In the genomic region with DNA sequence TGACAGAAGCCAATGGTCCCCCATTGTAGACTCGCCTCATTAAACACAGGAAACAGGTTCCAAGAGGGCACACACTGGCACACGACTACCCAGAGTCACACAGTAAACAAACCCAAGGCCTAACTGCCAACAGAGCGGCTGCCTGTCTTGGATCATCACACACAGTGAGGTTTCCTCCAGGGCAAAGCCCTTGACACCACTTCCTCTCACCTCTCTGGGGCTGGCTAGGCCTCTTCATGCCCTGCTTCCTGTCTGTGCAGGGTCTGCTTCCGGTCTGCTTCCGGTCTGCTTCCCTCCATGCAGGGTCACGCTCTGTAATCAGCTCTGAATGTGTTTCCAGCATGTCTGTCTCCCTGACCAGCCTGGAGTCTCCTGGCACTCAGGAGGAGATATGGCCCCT, we compare ENCODE assay signal across 8 mouse cellular contexts. TPM values are rescaled to one million over a fixed set of nuclear protein-coding genes. Genes with fewer than 3 reads are reported as not detected.
DNase-seq lines count a peak whose midpoint lies in the region; ATAC-seq and TF ChIP-seq lines count a peak whose summit lies in the region.

No protein-coding gene starts in this region.

- H3K4me3 ChIP-seq in heart, embryonic 13.5 days: no peak overlapping the region
- H3K4me3 ChIP-seq in kidney, postnatal 0 days (replicated peaks; ENCODE audit: low read depth, low read length): no peak overlapping the region
- no peak overlapping the region for H3K4me3 ChIP-seq in forebrain, embryonic 15.5 days

- no peaks in the 10 kb centered on the region for H3K27me3 ChIP-seq in heart, embryonic 13.5 days (replicated peaks)
- no peaks in the 10 kb centered on the region for H3K27me3 ChIP-seq in kidney, postnatal 0 days (ENCODE audit: insufficient read depth, low read length)
- H3K27me3 ChIP-seq in forebrain, embryonic 15.5 days: no peaks in the 10 kb centered on the region

- H3K4me2 ChIP-seq in heart, embryonic 13.5 days: no peak overlapping the region
- no peak overlapping the region for H3K4me2 ChIP-seq in kidney, postnatal 0 days (ENCODE audit: low read length)
- H3K4me2 ChIP-seq in forebrain, embryonic 15.5 days (replicated peaks): no peak overlapping the region

- no peak for DNase-seq in heart, adult 9 months (ENCODE audit: low spot score in 2 of 2)
- no peak for DNase-seq in kidney, postnatal 0 days (ENCODE audit: low spot score)
- peak; percentile 83 for DNase-seq in naive thymus-derived CD4-positive, alpha-beta T cell, adult 2 months (ENCODE audit: low read depth)
- no peak for DNase-seq in frontal cortex, postnatal 36 days (ENCODE audit: low spot score in 2 of 2)

- no peak for TF ChIP-seq CTCF in kidney, postnatal 0 days (IDR thresholded peaks at IDR 0.05; ENCODE audit: low read depth)

- H3K9ac ChIP-seq in heart, embryonic 13.5 days: no peak overlapping the region
- no peak overlapping the region for H3K9ac ChIP-seq in kidney, postnatal 0 days (ENCODE audit: low read depth, low read length)
- no peak overlapping the region for H3K9ac ChIP-seq in forebrain, embryonic 15.5 days (replicated peaks)

- no peak for ATAC-seq in heart, embryonic 13.5 days (ENCODE audit: extremely low read depth, insufficient number of reproducible peaks, low FRiP score, low TSS enrichment)
- peak; percentile 100 for ATAC-seq in CD4-positive, CD25-positive, alpha-beta regulatory T cell, adult 4 months
- peak; percentile 29; the same call in 1 of the 2 replicates for ATAC-seq in kidney, postnatal 0 days (replicated peaks; ENCODE audit: low FRiP score, low read depth)
- no peak for ATAC-seq in erythroid progenitor cell, adult 5-6 weeks (replicated peaks; ENCODE audit: low FRiP score, poor library complexity, severe bottlenecking)
- ATAC-seq in forebrain, embryonic 15.5 days (replicated peaks): no peak

- 53% methylated on average over 6 of the region's 6 CpGs for WGBS in heart, embryonic 13.5 days
- 33% methylated on average over 6 of the region's 6 CpGs for WGBS in kidney, postnatal 0 days
- WGBS in forebrain, embryonic 15.5 days: 81% methylated on average over 6 of the region's 6 CpGs

- H3K27ac ChIP-seq in heart, embryonic 13.5 days (replicated peaks): peak overlapping the region; percentile 61
- peak overlapping the region; percentile 81 for H3K27ac ChIP-seq in kidney, postnatal 0 days
- no peak overlapping the region for H3K27ac ChIP-seq in forebrain, embryonic 15.5 days (replicated peaks)

- H3K36me3 ChIP-seq in heart, embryonic 13.5 days: no peaks in the 10 kb centered on the region
- no peaks in the 10 kb centered on the region for H3K36me3 ChIP-seq in kidney, postnatal 0 days (ENCODE audit: insufficient read depth, low read length)
- no peaks in the 10 kb centered on the region for H3K36me3 ChIP-seq in forebrain, embryonic 15.5 days

- no peaks in the 10 kb centered on the region for H3K9me3 ChIP-seq in heart, embryonic 13.5 days
- no peaks in the 10 kb centered on the region for H3K9me3 ChIP-seq in kidney, postnatal 0 days (replicated peaks; ENCODE audit: low read length)
- no peaks in the 10 kb centered on the region for H3K9me3 ChIP-seq in forebrain, embryonic 15.5 days

- H3K4me1 ChIP-seq in heart, embryonic 13.5 days: peaks cover 31% of the 10 kb centered on the region
- peaks cover 24% of the 10 kb centered on the region for H3K4me1 ChIP-seq in kidney, postnatal 0 days (replicated peaks; ENCODE audit: insufficient read depth, low read length)
- no peaks in the 10 kb centered on the region for H3K4me1 ChIP-seq in forebrain, embryonic 15.5 days

RNA-seq across cellular contexts. Expression of a gene that starts 9.4 kb away (rescaled TPM):
- 65.8 and 71.6 TPM in 2 replicates for polyA plus RNA-seq in heart, embryonic 13.5 days (2015; fragmentation: Nextera tagmentation; extraction: Ambion mirVana)
- 10 to 100 TPM; 28.9 to 37.0 TPM for polyA plus RNA-seq in CD4-positive, CD25-positive, alpha-beta regulatory T cell, adult 4 months (2017; shearing (Covaris generic))
- 43.6 and 44.4 TPM in 2 replicates for polyA plus RNA-seq in kidney, postnatal 0 days (2015; fragmentation: Nextera tagmentation; extraction: Ambion mirVana)
- 32.3 and 36.8 TPM in 2 replicates for total RNA-seq in erythroid progenitor cell, adult 5-6 weeks (2015; ENCODE audit: low replicate concordance)
- 23.2 and 25.9 TPM in 2 replicates for total RNA-seq in erythroid progenitor cell, adult 5-6 weeks (2017; ENCODE audit: low replicate concordance)
- 22.7 and 27.7 TPM in 2 replicates for polyA plus RNA-seq in forebrain, embryonic 15.5 days (2015; fragmentation: Nextera tagmentation; extraction: Ambion mirVana)

RNA-seq across cellular contexts. Expression of a gene that starts 26.8 kb away (rescaled TPM):
- 0.53 and 0.60 TPM in 2 replicates for polyA plus RNA-seq in heart, embryonic 13.5 days (2015; fragmentation: Nextera tagmentation; extraction: Ambion mirVana)
- polyA plus RNA-seq in CD4-positive, CD25-positive, alpha-beta regulatory T cell, adult 4 months (2017; shearing (Covaris generic)): not detected
- 0.87 and 1.2 TPM in 2 replicates for polyA plus RNA-seq in kidney, postnatal 0 days (2015; fragmentation: Nextera tagmentation; extraction: Ambion mirVana)
- total RNA-seq in erythroid progenitor cell, adult 5-6 weeks (2015; ENCODE audit: low replicate concordance): not detected in 2 replicates
- not detected in 2 replicates for total RNA-seq in erythroid progenitor cell, adult 5-6 weeks (2017; ENCODE audit: low replicate concordance)
- 9.2 and 9.8 TPM in 2 replicates for polyA plus RNA-seq in forebrain, embryonic 15.5 days (2015; fragmentation: Nextera tagmentation; extraction: Ambion mirVana)

RNA-seq across cellular contexts. Expression of a gene that starts 32.6 kb away (rescaled TPM):
- polyA plus RNA-seq in heart, embryonic 13.5 days (2015; fragmentation: Nextera tagmentation; extraction: Ambion mirVana): 17.3 and 18.5 TPM in 2 replicates
- polyA plus RNA-seq in CD4-positive, CD25-positive, alpha-beta regulatory T cell, adult 4 months (2017; shearing (Covaris generic)): 10 to 100 TPM; 16.1 to 16.4 TPM
- polyA plus RNA-seq in kidney, postnatal 0 days (2015; fragmentation: Nextera tagmentation; extraction: Ambion mirVana): 40.8 and 42.7 TPM in 2 replicates
- 5.4 and 5.9 TPM in 2 replicates for total RNA-seq in erythroid progenitor cell, adult 5-6 weeks (2015; ENCODE audit: low replicate concordance)
- total RNA-seq in erythroid progenitor cell, adult 5-6 weeks (2017; ENCODE audit: low replicate concordance): 5.4 and 6.8 TPM in 2 replicates
- polyA plus RNA-seq in forebrain, embryonic 15.5 days (2015; fragmentation: Nextera tagmentation; extraction: Ambion mirVana): 44.4 and 46.2 TPM in 2 replicates

RNA-seq across cellular contexts. Expression of a gene that starts 48.2 kb away (rescaled TPM):
- 103 and 112 TPM in 2 replicates for polyA plus RNA-seq in heart, embryonic 13.5 days (2015; fragmentation: Nextera tagmentation; extraction: Ambion mirVana)
- 10 to 100 TPM; 10.6 to 28.4 TPM for polyA plus RNA-seq in CD4-positive, CD25-positive, alpha-beta regulatory T cell, adult 4 months (2017; shearing (Covaris generic))
- polyA plus RNA-seq in kidney, postnatal 0 days (2015; fragmentation: Nextera tagmentation; extraction: Ambion mirVana): 105 and 117 TPM in 2 replicates
- total RNA-seq in erythroid progenitor cell, adult 5-6 weeks (2015; ENCODE audit: low replicate concordance): 4.2 and 20.2 TPM in 2 replicates
- 2.4 and 8.0 TPM in 2 replicates for total RNA-seq in erythroid progenitor cell, adult 5-6 weeks (2017; ENCODE audit: low replicate concordance)
- polyA plus RNA-seq in forebrain, embryonic 15.5 days (2015; fragmentation: Nextera tagmentation; extraction: Ambion mirVana): 22.3 and 24.1 TPM in 2 replicates

Comparison
In these comparisons a context has a peak if more than half of its experiments do, and no peak if none do; other contexts are left out.
1. ATAC-seq: peak in CD4-positive, CD25-positive, alpha-beta regulatory T cell, adult 4 months (single experiment) and kidney, postnatal 0 days (single experiment); none in heart, embryonic 13.5 days (single experiment), erythroid progenitor cell, adult 5-6 weeks (single experiment) and forebrain, embryonic 15.5 days (single experiment).